Mouse (Mus musculus) hindbrain, embryonic 11.5 days (tissue): ENCODE results near the gene Tsc22d4. TPM values are rescaled to one million over a fixed set of nuclear protein-coding genes. Genes with fewer than 3 reads are reported as not detected.

Experiments
- polyA plus RNA-seq: library from polyadenylated mRNA; unstranded; fragments of >200 nt; fragmentation: Nextera tagmentation; extraction: Ambion mirVana; gene quantifications from 2 replicates; pipeline ENCODE4 v1.2.1, GENCODE M21; 2014

Gene Tsc22d4
- polyA plus RNA-seq, 1 experiment from 2014 or later: 56.4 TPM

Other genes starting within 250 kb of the Tsc22d4 start
- gene Pop7, start 243.2 kb upstream of the Tsc22d4 start, polyA plus RNA-seq: 55.2 and 60.6 TPM in 2 replicates
- 10.6 and 15.4 TPM in 2 replicates for gene Gigyf1, start 227.2 kb upstream of the Tsc22d4 start, polyA plus RNA-seq
- gene Epo, start 212.5 kb upstream of the Tsc22d4 start, polyA plus RNA-seq: 0.38 and 1.1 TPM in 2 replicates
- 475 and 483 TPM in 2 replicates for gene Gnb2, start 212.2 kb upstream of the Tsc22d4 start, polyA plus RNA-seq
- 45.4 and 47.6 TPM in 2 replicates for gene Actl6b, start 192.2 kb upstream of the Tsc22d4 start, polyA plus RNA-seq
- 2.5 and 2.7 TPM in 2 replicates for gene Tfr2, start 175.9 kb upstream of the Tsc22d4 start, polyA plus RNA-seq
- 22.6 and 22.9 TPM in 2 replicates for gene Mospd3, start 144.7 kb upstream of the Tsc22d4 start, polyA plus RNA-seq
- 67.0 and 87.3 TPM in 2 replicates for gene Pcolce, start 131.9 kb upstream of the Tsc22d4 start, polyA plus RNA-seq
- 0.15 and 0.27 TPM in 2 replicates for gene Fbxo24, start 116.7 kb upstream of the Tsc22d4 start, polyA plus RNA-seq
- 25.9 and 28.5 TPM in 2 replicates for gene Lrch4, start 116.6 kb upstream of the Tsc22d4 start, polyA plus RNA-seq
- gene Gm20605, start 116.6 kb upstream of the Tsc22d4 start, polyA plus RNA-seq: 5.0 and 6.3 TPM in 2 replicates
- 7.1 TPM in 2 replicates for gene Sap25, start 104.4 kb upstream of the Tsc22d4 start, polyA plus RNA-seq
- gene Irs3, start 100.0 kb upstream of the Tsc22d4 start, polyA plus RNA-seq: 0.22 and 0.38 TPM in 2 replicates
- gene Agfg2, start 61.0 kb upstream of the Tsc22d4 start, polyA plus RNA-seq: 13.7 TPM in 2 replicates
- 2.9 and 5.3 TPM in 2 replicates for gene Nyap1, start 4.1 kb upstream of the Tsc22d4 start, polyA plus RNA-seq
- 64.9 and 78.4 TPM in 2 replicates for gene Ppp1r35, start 33.1 kb downstream of the Tsc22d4 start, polyA plus RNA-seq
- gene Mepce, start 41.9 kb downstream of the Tsc22d4 start, polyA plus RNA-seq: 9.9 and 14.9 TPM in 2 replicates
- gene Zcwpw1, start 42.1 kb downstream of the Tsc22d4 start, polyA plus RNA-seq: 13.5 and 17.2 TPM in 2 replicates
- 0.22 and 0.97 TPM in 2 replicates for gene Pilra, start 90.6 kb downstream of the Tsc22d4 start, polyA plus RNA-seq
- gene Pilrb1, start 112.4 kb downstream of the Tsc22d4 start, polyA plus RNA-seq: not detected in 2 replicates
- gene Pilrb2, start 126.1 kb downstream of the Tsc22d4 start, polyA plus RNA-seq: not detected in 2 replicates
- gene Cyp3a13, start 175.9 kb downstream of the Tsc22d4 start, polyA plus RNA-seq: not detected in 2 replicates
- 0.17 and 0.23 TPM in 2 replicates for gene Gjc3, start 217.4 kb downstream of the Tsc22d4 start, polyA plus RNA-seq
- not detected in 2 replicates for gene Azgp1, start 235.8 kb downstream of the Tsc22d4 start, polyA plus RNA-seq